Mouse (Mus musculus) hindlimb bud, embryonic 11.5 days (tissue): ENCODE results near the gene Fermt3.
A peak's percentile ranks its signal among the peaks of the same experiment; 100 is the strongest.
"Not testable (repeated sequence)": the region's sequence is repeated elsewhere in the genome, so short reads cannot be mapped to it uniquely, and the experiment has no call there.

Experiments used
- DNase-seq: peaks from one replicate; pipeline ENCODE4 v3.0.0-alpha.2; 2012; ENCODE audit warnings: low read depth, low spot score; ENCODE audit errors: extremely low spot score

Fermt3 gene

DNA sequence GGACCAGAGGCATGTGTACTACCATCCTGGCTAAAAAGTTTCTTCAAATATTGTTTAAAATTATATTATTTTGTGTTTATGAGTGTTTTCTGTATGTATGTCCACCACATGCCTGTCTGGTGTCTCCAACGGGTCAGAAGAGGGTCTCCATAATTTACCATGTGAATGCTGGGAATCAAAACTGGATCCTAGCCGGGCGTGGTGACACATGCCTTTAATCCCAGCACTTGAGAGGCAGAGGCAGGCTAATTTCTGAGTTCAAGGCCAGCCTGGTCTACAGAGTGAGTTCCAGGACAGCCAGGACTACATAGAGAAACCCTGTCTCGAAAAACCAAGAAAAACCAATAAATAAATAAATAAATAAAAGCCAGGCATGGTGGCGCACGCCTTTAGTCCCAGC lies 28.1 kb downstream of the Fermt3 start:
- DNase-seq = not testable (repeated sequence)

DNA sequence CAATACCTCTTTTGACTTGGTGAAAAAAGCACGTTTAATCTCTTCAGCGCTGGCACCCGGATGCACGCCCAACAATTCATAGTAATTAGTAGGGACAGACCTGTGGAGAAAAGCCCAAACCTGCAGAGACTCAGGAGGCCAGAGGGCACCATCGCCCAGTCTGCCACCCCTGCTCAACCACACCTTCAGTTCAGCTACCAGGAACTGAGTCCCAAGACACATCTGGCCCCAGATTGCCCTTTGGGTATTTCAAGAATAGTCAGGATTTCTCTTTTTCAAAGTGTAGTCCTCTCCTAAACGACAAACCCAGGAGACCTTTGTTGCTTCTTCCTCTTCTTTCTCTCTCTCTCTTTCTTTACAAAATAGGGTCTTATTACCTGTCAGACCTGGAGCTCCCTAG lies 28.6 kb downstream of the Fermt3 start:
- DNase-seq = no peak

DNA sequence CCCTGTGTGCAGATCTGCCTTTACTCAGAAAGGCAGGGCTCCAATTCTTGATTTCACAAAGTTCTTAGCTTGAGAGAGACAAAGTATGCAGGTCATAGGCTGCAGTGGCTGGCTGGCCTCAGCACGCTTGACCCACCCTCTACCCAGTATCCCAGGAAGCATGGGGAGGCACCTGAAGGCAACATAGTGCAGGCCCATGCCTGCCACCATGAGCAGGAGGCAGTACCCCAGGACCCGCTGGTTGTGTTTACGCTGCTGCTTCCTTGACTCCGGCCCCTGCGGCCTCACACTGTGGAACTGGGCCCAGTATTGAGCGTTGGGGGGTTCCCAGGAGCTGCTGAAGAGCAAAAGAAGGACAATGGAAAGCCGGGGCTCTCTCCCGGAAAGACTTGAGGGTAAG lies 30.0 kb downstream of the Fermt3 start:
- no peak for DNase-seq

DNA sequence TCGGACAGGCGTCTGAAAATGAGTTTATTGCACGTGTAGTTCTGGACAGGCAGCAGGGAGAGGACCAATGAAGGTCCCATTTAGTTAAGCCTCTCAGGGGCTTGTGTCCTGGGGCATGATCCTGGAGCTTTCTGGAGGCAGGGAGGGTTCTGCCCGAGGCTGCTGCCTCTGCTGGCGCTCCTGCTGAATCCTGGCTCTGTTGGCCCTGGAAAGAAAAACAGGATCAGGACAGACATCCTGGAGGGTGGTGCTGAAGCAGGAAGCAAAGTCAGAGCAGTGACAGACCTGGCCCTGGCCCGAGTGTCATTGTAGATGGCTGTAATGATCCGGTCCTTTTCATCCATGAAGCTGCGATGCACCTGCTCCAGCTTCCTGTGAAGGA lies 31.4 kb downstream of the Fermt3 start:
- no peak for DNase-seq

DNA sequence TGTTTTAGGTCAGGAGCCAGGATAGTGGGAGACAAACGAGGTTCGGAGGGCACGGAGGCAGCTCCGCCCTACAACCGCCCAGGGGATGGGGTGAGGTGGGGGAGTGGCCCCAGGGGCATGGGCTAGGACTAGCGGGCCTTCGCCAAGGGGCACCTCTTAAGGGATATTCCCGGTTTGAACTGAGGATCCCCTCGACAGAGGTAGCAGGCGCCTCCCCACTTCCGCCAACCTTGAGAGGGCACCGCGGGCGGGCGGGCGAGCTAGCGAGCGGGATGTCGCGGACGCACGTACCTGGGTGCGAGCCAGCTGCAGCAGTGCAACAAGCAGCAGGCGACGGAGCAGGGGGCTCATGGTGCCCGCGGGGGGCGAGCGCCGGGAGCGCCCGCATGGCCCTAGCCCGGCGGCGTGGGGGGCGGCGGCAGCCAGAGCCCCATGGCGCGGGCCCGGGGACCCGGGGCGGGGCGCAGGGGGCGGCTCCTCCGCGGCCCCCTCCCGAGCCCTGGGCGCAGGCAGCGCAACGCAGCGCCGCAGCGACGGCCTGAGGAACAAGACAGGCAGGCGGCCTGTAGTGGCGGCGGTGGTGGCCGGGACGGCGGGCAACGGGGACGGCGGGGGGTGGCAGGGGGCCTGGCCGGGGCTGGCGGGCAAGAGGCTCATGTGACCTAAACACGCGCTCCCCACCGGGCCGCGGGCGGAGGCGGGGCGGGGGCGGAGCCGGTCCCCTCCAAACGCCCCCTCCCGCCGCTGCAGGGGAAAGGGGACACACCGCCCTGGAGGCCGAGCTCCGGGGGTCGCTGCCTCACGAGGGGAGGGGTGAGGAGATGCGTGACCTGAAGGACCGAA lies 32.0 kb downstream of the Fermt3 start, which contains the start of gene Vegfb:
Gene Vegfb (minus strand): TSS at position 591 of the 843 bp plus-strand sequence.
- DNase-seq = no peak

DNA sequence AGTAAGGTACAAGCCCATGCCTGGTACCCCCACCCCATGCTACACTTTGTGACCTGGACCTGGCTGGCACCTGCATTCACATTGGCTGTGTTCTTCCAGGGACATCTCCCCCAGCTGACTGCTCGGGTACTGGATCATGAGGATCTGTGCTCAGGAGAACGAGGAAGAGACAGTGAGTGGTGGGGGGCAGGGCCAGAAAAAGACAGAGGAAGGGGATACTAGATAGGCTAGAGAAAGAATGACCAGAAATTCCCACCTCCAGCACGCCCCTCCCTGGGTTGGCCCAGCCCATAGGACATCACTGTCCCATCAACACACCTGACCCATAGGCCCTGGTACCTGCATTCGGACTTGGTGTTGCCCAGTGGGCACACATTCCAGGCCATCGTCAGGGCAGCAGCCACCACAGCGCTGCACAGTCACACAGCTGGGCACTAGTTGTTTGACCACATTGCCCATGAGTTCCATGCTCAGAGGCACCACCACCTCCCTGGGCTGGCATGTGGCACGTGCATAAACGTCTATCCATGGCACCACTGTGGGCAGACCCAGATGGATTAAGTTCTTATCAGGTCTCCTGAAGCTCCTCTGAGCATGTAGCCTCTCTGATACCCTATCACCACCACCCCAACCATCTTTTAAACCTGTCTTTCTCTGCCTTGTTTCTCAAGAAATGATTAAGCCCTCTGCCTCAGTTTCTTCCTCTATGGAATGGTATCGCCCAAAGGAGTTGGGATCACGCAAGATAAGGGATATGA lies 33.1 kb downstream of the Fermt3 start:
- DNase-seq = no peak

DNA sequence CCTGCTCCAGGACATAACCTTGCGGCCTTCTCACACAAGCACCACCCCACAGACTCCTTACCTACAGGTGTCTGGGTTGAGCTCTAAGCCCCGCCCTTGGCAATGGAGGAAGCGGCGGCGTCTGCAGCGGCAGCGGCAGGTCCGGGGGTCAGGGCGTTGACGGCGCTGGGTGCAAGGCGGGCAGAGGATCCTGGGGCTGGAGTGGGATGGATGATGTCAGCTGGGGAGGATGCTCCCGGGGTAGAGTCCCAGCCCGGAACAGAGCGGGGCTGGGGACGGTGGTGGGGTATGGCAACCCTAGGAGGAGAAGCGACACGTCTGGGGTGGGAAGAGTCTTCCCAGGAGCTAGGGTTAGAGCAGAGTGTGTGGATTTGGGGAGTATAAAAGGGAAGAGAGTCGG lies 34.0 kb downstream of the Fermt3 start:
- no peak for DNase-seq

DNA sequence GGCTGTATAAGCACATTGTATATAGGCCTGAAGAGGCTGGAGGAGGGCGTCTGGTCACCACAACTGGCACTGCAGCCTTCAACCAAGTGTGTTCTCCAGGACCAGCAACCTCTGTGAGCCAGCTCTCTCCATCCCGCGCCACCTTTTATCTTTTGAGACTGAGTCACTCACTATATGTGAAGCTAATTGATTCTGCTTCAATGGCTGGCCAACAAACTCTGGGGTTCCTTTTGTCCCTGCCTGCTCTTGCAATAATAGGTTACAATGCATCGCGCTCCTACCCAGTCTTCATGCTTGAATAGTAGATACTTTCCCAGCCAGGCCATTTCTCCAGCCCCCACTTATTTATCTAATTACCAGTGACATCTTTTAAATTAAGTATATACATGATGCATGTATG lies 35.6 kb downstream of the Fermt3 start:
- DNase-seq = no peak

DNA sequence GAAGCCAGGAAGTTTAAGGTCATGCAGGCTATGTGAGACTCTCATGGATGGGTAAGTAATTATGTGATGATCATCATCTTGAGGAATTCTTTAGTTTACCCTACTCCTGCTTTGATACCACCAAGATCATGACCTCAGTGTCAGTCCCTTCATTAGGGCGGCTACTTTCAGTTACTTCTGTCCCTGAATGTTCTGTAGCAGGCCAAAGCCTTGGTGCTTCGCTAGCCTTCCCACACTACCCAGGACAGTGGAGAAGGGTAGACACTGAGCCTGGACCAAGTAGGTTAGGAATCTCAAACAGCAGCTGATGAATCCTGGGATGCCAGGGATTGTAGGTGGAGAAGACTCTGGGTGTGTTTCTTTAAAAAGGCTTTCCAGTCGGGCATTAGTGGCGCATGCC lies 37.8 kb downstream of the Fermt3 start:
- no peak for DNase-seq

DNA sequence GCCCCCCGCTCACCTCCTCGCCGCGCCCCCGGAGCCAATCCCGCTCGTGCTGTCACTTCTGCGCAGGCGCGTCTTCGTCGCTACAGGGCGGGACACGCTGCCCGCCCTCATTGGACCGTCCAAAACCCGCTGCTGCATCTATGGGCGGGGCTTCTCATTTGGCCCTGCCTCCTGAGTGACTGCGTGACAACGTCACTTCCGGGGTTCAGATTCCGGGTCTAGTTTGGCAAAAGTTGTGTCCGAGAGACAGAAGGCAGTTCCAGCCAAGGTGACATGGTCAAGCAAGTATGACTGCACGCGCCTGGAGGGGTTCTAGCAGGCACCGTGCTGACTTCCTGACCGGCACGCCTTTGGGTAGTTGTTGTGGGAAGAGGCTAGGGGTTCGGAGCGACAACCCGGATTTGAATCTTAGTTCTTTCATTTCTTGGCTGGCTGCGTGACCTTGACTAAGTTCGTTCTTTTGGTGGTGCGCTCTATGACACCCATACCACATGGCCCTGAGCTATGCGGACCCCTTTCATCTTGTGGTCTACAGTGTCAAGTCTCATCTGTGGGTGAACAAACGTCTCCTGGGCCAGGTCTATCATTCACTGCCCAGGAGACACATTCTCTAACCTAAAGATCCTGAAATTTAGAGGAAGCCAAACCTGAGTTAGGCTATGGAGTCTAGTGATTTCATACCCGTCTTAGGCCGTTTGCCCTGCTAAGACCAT lies 38.7 kb downstream of the Fermt3 start, which contains the start of gene Fkbp2:
Gene Fkbp2 (minus strand): TSS at position 121 of the 713 bp plus-strand sequence.
- peak; percentile 96 for DNase-seq

DNA sequence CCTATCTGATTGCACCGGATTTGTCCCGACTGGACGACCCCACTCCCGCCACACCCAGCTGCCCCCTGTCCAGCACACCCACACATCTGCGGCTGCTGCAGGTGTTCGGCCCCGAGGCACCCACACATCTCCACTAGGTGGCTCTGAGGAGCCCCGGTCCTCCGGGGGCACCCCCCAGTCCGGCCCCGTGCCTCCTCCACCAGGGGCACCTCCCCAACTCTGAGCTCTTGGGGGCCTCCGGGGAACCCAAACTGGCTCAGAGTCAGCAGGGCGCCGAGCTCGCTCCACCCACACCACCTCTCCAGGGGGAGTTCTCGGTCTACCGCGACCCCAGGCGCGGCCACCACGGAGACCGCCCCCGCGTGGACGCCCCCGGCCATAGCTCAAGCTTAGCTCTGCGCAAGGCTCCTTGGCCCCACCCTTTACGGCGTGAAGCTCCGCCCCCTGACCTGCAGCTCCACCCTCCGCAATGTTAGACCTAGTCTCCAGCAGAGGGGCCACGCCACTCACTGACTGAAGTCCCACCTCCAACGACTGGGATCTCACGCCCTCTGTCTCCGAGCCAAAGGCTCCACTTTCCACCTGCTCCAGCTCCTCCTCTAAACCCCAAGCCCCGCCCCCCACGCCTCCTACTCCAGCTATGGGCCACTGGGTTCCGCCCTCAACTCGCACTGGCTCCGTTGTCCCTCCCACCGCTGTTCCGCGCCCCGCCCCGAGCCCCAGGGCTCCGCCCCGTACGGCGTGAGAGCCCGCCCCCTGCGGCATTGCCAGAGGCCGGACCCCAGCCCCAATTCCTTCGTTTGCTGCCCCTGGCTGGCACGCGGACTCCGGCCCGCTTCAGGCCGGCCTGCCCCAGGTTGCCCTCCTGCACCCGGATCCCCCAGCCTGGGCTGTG lies 39.5 kb downstream of the Fermt3 start:
- DNase-seq = peak; percentile 90

DNA sequence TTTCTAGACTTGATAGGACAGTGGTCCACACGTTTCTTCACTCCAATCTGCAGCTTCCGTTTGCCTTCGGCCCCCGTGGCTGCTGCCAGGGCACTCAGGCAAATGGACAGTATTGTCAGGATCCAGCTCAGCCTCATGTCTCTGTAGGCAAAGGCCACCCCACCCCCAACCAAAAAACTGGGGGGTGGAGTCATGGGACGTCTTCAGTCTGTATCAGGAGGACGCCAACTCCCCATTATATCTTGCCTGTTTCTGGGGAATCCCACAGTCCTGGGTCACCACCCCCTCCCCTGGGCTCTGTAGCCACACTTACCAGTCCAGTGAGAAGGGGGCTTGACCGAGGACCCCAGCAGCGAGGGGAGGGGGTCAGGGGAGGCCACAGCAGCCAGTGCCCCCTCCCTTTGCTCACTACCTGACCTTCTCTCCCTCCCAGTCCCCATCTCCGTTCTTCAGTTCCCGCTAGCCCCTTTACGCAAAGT lies 40.2 kb downstream of the Fermt3 start:
- DNase-seq = no peak

DNA sequence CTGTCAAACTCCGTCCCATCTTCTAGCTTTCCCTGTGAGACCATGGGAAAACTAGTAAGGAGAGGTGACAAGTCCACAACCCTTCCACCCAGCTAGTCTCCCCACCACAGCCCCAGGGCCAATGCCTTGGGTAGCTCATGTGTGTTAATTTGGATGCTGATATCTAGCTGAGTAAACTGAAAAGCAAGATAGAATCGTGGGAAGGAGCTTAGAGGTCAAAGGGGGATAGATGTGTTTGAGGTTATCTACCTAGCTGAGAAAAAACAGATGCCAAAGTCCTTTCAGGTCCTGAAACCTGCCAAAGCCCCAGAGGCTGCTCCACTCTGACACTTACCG lies 40.7 kb downstream of the Fermt3 start:
- DNase-seq = no peak

DNA sequence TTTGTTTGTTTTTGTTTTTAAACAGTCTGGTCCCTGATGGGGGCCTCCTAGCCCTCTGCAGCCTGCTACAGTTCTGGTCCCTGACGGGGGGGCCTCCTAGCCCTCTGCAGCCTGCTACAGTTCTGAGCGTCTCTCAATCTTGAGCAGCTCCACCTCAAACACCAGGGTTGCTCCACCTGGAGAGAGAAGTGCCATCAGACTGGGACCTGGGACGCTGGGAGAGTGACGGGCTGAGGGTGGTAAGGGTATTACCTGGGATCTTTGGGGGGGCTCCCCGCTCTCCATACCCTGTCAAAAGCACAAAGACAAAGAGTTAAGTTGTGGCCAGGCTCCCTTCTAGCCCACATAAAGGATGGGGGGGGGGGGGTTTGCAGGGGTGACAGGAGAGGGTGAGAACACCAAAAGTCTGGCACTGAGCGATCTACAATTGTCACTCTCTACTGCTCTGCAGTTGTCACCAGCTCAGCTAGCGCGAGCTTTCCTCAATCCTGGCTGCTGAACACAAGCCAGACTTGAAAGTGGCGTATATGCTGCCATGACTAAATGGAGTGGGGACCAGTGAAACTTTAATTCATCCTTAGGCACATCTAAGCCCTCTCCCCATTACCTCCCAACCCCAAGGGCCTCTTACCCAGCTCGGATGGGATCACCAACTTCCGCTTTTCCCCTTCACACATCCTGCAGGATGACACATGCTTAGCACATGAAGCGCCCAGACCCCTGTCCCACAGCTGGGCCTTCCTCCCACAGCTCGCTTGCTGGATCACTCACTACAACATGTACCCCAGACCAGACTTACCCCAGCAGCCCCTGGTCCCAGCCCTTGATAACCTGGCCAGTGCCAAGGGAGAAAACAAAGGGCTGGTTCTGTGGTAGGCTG lies 41.3 kb downstream of the Fermt3 start:
- DNase-seq = no peak

DNA sequence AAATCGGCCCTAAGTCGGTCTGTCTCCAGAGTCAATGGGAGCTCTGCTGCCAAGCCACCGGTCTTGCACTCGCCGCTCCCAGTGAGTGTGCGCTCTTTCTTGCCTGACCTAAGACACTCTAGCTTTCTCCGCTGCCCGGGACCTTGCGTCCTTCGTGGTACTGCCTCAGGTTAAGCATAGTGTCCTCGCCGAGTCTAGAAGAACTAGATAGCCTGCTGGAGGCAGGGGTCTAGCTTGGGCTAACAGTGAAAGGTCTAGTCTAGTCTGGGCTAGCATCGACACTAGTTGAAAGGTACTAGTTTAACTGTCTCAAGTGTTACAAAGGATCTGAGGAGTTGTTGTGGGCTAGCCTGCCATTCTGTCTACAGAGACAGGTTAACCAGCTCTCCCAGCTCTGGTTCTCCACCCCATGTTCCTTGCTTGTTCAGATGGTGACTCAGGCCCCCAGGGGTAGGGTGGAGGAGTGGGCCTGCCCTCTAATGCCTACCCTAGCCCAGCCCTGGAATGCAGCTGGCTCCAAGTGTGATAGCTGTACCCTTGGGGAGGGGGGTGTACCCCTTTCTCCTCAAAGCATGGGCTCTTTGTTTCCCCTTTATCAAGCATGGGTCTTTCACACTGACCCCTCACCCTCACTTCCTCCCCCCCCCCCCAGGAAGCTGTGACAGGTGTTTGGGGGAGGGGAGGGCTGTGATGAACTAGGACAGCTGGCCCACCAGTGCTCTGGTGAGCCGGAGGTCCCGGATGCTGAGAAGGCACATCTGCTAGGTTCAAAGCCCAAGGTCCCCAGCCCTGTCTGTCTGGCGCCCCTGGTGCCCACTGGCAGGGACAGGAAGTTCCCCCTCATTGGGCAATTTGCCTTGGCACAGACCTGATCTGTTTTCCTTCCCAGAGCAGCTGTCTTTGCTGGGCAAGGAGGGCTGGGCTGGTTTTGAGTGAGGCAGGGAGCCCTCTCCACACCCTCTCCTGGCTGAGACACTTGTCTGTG lies 43.4 kb downstream of the Fermt3 start, which contains the start of gene Plcb3:
Gene Plcb3 (minus strand): TSS at position 934 of the 985 bp plus-strand sequence.
- no peak for DNase-seq

DNA sequence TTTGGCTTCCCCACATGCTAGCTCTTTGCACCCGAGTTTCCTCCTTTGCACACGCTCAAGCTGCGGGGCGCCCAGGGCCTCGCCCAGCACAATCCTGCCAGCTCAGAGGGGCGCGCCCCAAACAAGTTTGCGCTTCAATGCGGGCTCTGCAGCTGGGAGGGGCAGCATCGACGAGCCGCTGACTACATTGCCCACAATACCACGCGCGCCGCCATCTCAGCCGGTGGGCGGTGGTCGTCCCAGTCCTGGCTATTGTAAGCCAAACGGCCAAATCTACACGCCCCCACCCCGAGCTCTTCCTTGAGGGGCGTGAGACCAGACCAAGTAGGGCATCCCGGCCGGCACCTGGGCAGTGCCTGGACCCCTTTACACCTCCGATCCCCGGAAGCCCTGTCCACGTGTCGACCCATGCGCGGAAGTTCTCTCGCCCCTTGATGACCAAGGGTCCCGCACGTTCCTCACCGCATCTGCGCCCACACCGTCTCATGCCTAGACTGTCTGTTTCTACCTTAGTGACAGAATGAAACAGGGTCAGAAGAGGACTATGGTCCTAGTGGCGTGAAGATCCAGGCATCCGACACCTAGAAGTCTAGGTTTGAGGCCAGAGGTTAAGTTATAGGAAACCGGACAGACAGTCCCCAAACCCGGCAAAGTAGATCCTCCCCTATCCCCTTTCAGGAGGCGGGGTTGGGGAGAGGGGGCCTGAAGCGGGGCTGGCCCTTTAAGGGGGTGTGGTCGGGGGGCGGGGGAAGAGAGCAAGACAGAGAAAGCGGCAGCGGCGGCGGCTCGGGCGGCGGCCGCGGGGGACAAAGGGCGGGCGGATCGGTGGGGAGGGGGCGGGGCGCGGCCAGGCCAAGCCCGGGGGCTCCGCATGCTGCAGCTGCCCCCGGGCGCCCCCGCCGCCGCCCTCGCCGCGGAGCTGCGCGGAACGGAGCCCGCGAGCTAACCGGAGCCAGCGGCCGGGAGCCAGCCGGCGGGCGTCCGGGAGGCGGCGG lies 44.8 kb downstream of the Fermt3 start, which contains the start of gene Ppp1r14b:
Gene Ppp1r14b (plus strand): TSS at position 758 of the 995 bp plus-strand sequence.
- DNase-seq = no peak
